Mouse (Mus musculus): ENCODE data around the gene Gpatch3. TPM values are rescaled to one million over a fixed set of nuclear protein-coding genes. Genes with fewer than 3 reads are reported as not detected.

The Gpatch3 gene
- polyA plus RNA-seq, 1 experiment = 7.3 TPM

- Histone ChIP-seq H3K4me3 (ENCODE audit: low read depth, low read length) (no peak overlapping the region), H3K27ac (ENCODE audit: insufficient read depth, low read depth, low read length) (no peak overlapping the region), H3K4me1 (ENCODE audit: control insufficient read depth, insufficient read depth, insufficient read length, low read length) (peaks cover 11% of the 10 kb centered on the region), H3K36me3 (ENCODE audit: control insufficient read depth, insufficient read depth, low read length) (peaks cover 24% of the 10 kb centered on the region), H3K27me3 (ENCODE audit: control insufficient read depth, insufficient read depth, low read length) (no peaks in the 10 kb centered on the region)
- TF ChIP-seq CTCF (IDR thresholded peaks at IDR 0.05; ENCODE audit: extremely low read depth, insufficient read length, insufficient replicate concordance, low read depth, low read length) (peak; percentile 95), POLR2A (IDR thresholded peaks at IDR 0.05; ENCODE audit: low read depth, low read length) (0 out of 2 replicates have a peak, but pooled peaks have one; percentile 31)
- WGBS = 9% methylated on average over 6 of the region's 6 CpGs
Observed at GRCm38 (mm10) chr4:133609719-133610118, 35.2 kb downstream of the Gpatch3 start.

GRCm38 (mm10) chr4:133611815-133612214 is 37.3 kb downstream of the Gpatch3 start:
- TF ChIP-seq POLR2A (IDR thresholded peaks at IDR 0.05; ENCODE audit: low read depth, low read length) = no peak
- no peak for TF ChIP-seq CTCF (IDR thresholded peaks at IDR 0.05; ENCODE audit: extremely low read depth, insufficient read length, insufficient replicate concordance, low read depth, low read length)

GRCm38 (mm10) chr4:133612416-133612815 is 37.9 kb downstream of the Gpatch3 start:
- Histone ChIP-seq H3K27me3 (ENCODE audit: control insufficient read depth, insufficient read depth, low read length) (no peaks in the 10 kb centered on the region), H3K4me3 (ENCODE audit: low read depth, low read length) (no peak overlapping the region)
- WGBS = over 99% methylated on average over 7 of the region's 7 CpGs

More at GRCm38 (mm10) chr4:133611815-133612214, 37.3 kb downstream of the Gpatch3 start:
- Histone ChIP-seq H3K27me3 (ENCODE audit: control insufficient read depth, insufficient read depth, low read length) (no peaks in the 10 kb centered on the region), H3K27ac (ENCODE audit: insufficient read depth, low read depth, low read length) (no peak overlapping the region), H3K4me3 (ENCODE audit: low read depth, low read length) (no peak overlapping the region), H3K36me3 (ENCODE audit: control insufficient read depth, insufficient read depth, low read length) (peaks cover 17% of the 10 kb centered on the region; the same call in 1 of the 2 replicates), H3K4me1 (ENCODE audit: control insufficient read depth, insufficient read depth, insufficient read length, low read length) (peaks cover 17% of the 10 kb centered on the region)
- 98% methylated on average over 5 of the region's 5 CpGs for WGBS

DNA sequence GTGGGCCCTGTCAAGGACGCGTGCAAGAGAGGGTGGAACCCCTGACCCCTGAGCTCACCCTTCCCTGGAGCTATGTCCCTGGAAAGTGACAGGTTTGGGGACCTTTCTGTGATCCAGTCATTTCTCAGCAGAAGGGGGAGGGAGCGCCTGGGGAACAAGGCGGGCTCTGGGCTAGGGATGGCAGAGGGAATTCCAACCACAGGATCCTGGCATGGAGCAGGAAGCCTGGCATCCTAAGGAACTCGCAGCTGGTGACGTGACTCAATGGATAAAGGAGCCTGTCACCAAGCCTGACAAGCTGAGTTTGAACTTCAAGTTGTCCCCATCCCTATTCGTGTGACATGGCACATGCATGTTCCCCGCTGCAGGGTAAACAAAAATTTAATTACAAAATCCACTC is 38.5 kb downstream of the Gpatch3 start:
- WGBS = 95% methylated on average over 8 of the region's 8 CpGs
- Histone ChIP-seq H3K27ac (ENCODE audit: insufficient read depth, low read depth, low read length) (no peak overlapping the region), H3K36me3 (ENCODE audit: control insufficient read depth, insufficient read depth, low read length) (peaks cover 19% of the 10 kb centered on the region), H3K27me3 (ENCODE audit: control insufficient read depth, insufficient read depth, low read length) (no peaks in the 10 kb centered on the region), H3K4me1 (ENCODE audit: control insufficient read depth, insufficient read depth, insufficient read length, low read length) (peaks cover 13% of the 10 kb centered on the region), H3K4me3 (ENCODE audit: low read depth, low read length) (no peak overlapping the region)
- no peak for TF ChIP-seq CTCF (IDR thresholded peaks at IDR 0.05; ENCODE audit: extremely low read depth, insufficient read length, insufficient replicate concordance, low read depth, low read length)
- TF ChIP-seq POLR2A (IDR thresholded peaks at IDR 0.05; ENCODE audit: low read depth, low read length) = no peak

More at GRCm38 (mm10) chr4:133612416-133612815, 37.9 kb downstream of the Gpatch3 start:
- TF ChIP-seq POLR2A (IDR thresholded peaks at IDR 0.05; ENCODE audit: low read depth, low read length) = no peak
- TF ChIP-seq CTCF (IDR thresholded peaks at IDR 0.05; ENCODE audit: extremely low read depth, insufficient read length, insufficient replicate concordance, low read depth, low read length) = no peak
- Histone ChIP-seq H3K27ac (ENCODE audit: insufficient read depth, low read depth, low read length) (no peak overlapping the region), H3K4me1 (ENCODE audit: control insufficient read depth, insufficient read depth, insufficient read length, low read length) (peaks cover 14% of the 10 kb centered on the region), H3K36me3 (ENCODE audit: control insufficient read depth, insufficient read depth, low read length) (peaks cover 17% of the 10 kb centered on the region; the same call in 1 of the 2 replicates)

DNA sequence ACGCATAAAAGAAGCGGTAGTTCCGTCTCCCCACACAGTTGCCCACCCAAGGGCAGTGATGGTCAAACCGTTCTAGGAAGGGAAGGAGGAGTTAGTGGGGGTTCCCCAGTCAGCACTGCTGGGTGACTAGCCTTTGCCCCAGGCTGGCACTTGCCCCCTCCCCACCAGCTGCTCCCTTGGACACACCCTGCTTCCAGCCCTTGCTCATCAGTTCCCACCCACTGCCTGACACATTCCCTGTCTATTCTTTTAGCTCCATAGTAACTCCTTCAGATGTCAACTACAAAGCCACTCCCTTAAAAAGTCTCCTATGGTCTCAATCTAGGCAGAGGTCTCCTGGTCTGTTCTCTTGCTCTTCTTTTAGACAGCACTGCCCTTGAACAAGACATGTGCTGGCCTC is 39.3 kb downstream of the Gpatch3 start:
- peaks cover 13% of the 10 kb centered on the region for H3K4me1 ChIP-seq (ENCODE audit: control insufficient read depth, insufficient read depth, insufficient read length, low read length)
- no peak overlapping the region for H3K27ac ChIP-seq (ENCODE audit: insufficient read depth, low read depth, low read length)
- H3K4me3 ChIP-seq (ENCODE audit: low read depth, low read length) = no peak overlapping the region
- WGBS = 87% methylated on average over 4 of the region's 4 CpGs
- TF ChIP-seq POLR2A (IDR thresholded peaks at IDR 0.05; ENCODE audit: low read depth, low read length) (no peak), CTCF (IDR thresholded peaks at IDR 0.05; ENCODE audit: extremely low read depth, insufficient read length, insufficient replicate concordance, low read depth, low read length) (no peak)
- H3K36me3 ChIP-seq (ENCODE audit: control insufficient read depth, insufficient read depth, low read length) = peaks cover 14% of the 10 kb centered on the region
- H3K27me3 ChIP-seq (ENCODE audit: control insufficient read depth, insufficient read depth, low read length) = no peaks in the 10 kb centered on the region

DNA sequence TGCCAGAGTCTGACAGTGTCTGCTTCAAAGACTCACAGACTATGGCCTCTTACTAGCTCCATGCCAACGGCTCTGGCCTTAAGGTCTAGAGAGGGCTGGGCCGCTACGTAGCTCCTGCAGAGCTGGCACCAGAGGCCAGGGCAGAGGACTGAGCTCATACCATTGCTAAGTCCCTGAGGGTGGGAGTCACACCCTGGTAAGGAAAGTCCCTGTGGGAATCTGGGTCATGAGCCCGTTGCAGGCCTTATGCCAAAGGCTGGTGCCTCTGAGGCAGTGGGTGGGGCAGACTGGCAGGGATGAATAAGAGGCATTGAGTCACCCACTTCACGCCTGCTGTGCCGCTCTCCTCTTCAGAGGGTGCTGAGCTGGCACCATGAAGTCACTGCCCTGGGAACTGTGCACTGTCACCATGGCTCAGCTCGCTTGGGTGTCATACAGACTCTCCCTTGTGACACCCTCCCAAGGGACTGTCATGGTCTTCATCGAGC is 39.8 kb downstream of the Gpatch3 start:
- Histone ChIP-seq H3K4me1 (ENCODE audit: control insufficient read depth, insufficient read depth, insufficient read length, low read length) (peaks cover 13% of the 10 kb centered on the region), H3K4me3 (ENCODE audit: low read depth, low read length) (no peak overlapping the region), H3K36me3 (ENCODE audit: control insufficient read depth, insufficient read depth, low read length) (peaks cover 14% of the 10 kb centered on the region), H3K27me3 (ENCODE audit: control insufficient read depth, insufficient read depth, low read length) (no peaks in the 10 kb centered on the region), H3K27ac (ENCODE audit: insufficient read depth, low read depth, low read length) (no peak overlapping the region)
- TF ChIP-seq CTCF (IDR thresholded peaks at IDR 0.05; ENCODE audit: extremely low read depth, insufficient read length, insufficient replicate concordance, low read depth, low read length) (no peak), POLR2A (IDR thresholded peaks at IDR 0.05; ENCODE audit: low read depth, low read length) (no peak)
- WGBS = 46% methylated on average over 8 of the region's 8 CpGs

- TF ChIP-seq CTCF (IDR thresholded peaks at IDR 0.05; ENCODE audit: extremely low read depth, insufficient read length, insufficient replicate concordance, low read depth, low read length) (no peak), POLR2A (IDR thresholded peaks at IDR 0.05; ENCODE audit: low read depth, low read length) (no peak)
- H3K27ac ChIP-seq (ENCODE audit: insufficient read depth, low read depth, low read length) = no peak overlapping the region
- 88% methylated on average over 10 of the region's 10 CpGs for WGBS
- H3K36me3 ChIP-seq (ENCODE audit: control insufficient read depth, insufficient read depth, low read length) = peaks cover 12% of the 10 kb centered on the region
- H3K4me3 ChIP-seq (ENCODE audit: low read depth, low read length) = no peak overlapping the region
- H3K27me3 ChIP-seq (ENCODE audit: control insufficient read depth, insufficient read depth, low read length) = no peaks in the 10 kb centered on the region
- H3K4me1 ChIP-seq (ENCODE audit: control insufficient read depth, insufficient read depth, insufficient read length, low read length) = peaks cover 20% of the 10 kb centered on the region
Observed at GRCm38 (mm10) chr4:133615416-133615815, 40.9 kb downstream of the Gpatch3 start.
